Mouse (Mus musculus) lung, embryonic 16.5 days (tissue): ENCODE data around the gene Vwa3b. TPM values are rescaled to one million over a fixed set of nuclear protein-coding genes. Genes with fewer than 3 reads are reported as not detected.

Experiments
- ATAC-seq: fragments of 200-750 bp; cut with Nextera tagmentation; 2 replicates; pipeline ENCODE4 v1.8.0; 2017; ENCODE audit warnings: low read depth, mild to moderate bottlenecking, moderate library complexity
- H3K27ac ChIP-seq: fragments of 300-500 bp; sonication (generic); 2 replicates; pipeline ENCODE4 v1.5.1; 2014; ENCODE audit warnings: mild to moderate bottlenecking, control low read depth, low read length
- H3K27me3 ChIP-seq: fragments of 300-500 bp; sonication (generic); 2 replicates; pipeline ENCODE4 v1.6.1; 2014; ENCODE audit warnings: low read depth, low read length, mixed read lengths; ENCODE audit not compliant: control insufficient read depth, insufficient read depth
- H3K36me3 ChIP-seq: fragments of 300-500 bp; sonication (generic); 2 replicates; pipeline ENCODE4 v1.6.1; 2014; ENCODE audit warnings: low read length; ENCODE audit not compliant: control insufficient read depth, insufficient read depth
- H3K4me1 ChIP-seq: fragments of 300-500 bp; sonication (generic); replicated peaks from 2 replicates; pipeline ENCODE4 v1.6.1; 2014; ENCODE audit warnings: low read length, mixed read lengths; ENCODE audit not compliant: control insufficient read depth, insufficient read depth
- H3K4me2 ChIP-seq: fragments of 300-500 bp; sonication (generic); 2 replicates; pipeline ENCODE4 v1.6.1; 2014; ENCODE audit warnings: low read depth, low read length, control low read depth
- H3K4me3 ChIP-seq: fragments of 300-500 bp; sonication (generic); 2 replicates; pipeline ENCODE4 v1.5.1; 2014; ENCODE audit warnings: mild to moderate bottlenecking, low read length, control low read depth
- H3K9ac ChIP-seq: fragments of 300-500 bp; sonication (generic); 2 replicates; pipeline ENCODE4 v1.6.1; 2014; ENCODE audit warnings: low read length, control low read depth
- H3K9me3 ChIP-seq: fragments of 300-500 bp; sonication (generic); 2 replicates; pipeline ENCODE4 v1.6.1; 2016; ENCODE audit warnings: low read length; ENCODE audit not compliant: control insufficient read depth
- WGBS: fragments of 180-500 bp; shearing (Covaris S2); extraction: QIAGEN DNeasy Blood & Tissue Kit; methylation state at CpG from one replicate; pipeline ENCODE4 v1.1.7; 2014; 5-methylcytosine and 5-hydroxymethylcytosine counted together
- polyA plus RNA-seq: library from polyadenylated mRNA; unstranded; fragments of >200 nt; fragmentation: Nextera tagmentation; extraction: Ambion mirVana; gene quantifications from 2 replicates; pipeline ENCODE4 v1.2.1, GENCODE M21; 2015

Vwa3b gene
- polyA plus RNA-seq, 1 experiment from 2014 or later = 1.1 TPM

- H3K4me2 ChIP-seq = no peak overlapping the region
- H3K9ac ChIP-seq = no peak overlapping the region
- H3K4me3 ChIP-seq = no peak overlapping the region
- ATAC-seq = no peak
- no peak overlapping the region for H3K27ac ChIP-seq
- no peaks in the 10 kb centered on the region for H3K4me1 ChIP-seq
- WGBS = 87% methylated on average over 7 of the region's 7 CpGs
- no peaks in the 10 kb centered on the region for H3K36me3 ChIP-seq
- no peaks in the 10 kb centered on the region for H3K27me3 ChIP-seq
- no peaks in the 10 kb centered on the region for H3K9me3 ChIP-seq
Measured at GRCm38 (mm10) chr1:37075759-37076158, 49.4 kb downstream of the Vwa3b start.

- Histone ChIP-seq H3K27me3 (no peaks in the 10 kb centered on the region), H3K9ac (no peak overlapping the region), H3K4me3 (no peak overlapping the region), H3K4me1 (no peaks in the 10 kb centered on the region), H3K36me3 (no peaks in the 10 kb centered on the region), H3K4me2 (no peak overlapping the region), H3K9me3 (no peaks in the 10 kb centered on the region), H3K27ac (no peak overlapping the region)
- WGBS = 68% methylated on average over 9 of the region's 9 CpGs
- ATAC-seq = no peak
Measured at GRCm38 (mm10) chr1:37077266-37077665, 50.9 kb downstream of the Vwa3b start.

GRCm38 (mm10) chr1:37077955-37078549 is 51.7 kb downstream of the Vwa3b start:
- 69% methylated on average over 14 of the region's 14 CpGs for WGBS
- Histone ChIP-seq H3K9ac (no peak overlapping the region), H3K4me1 (no peaks in the 10 kb centered on the region), H3K4me2 (no peak overlapping the region), H3K36me3 (no peaks in the 10 kb centered on the region), H3K27me3 (no peaks in the 10 kb centered on the region), H3K27ac (no peak overlapping the region), H3K9me3 (no peaks in the 10 kb centered on the region), H3K4me3 (no peak overlapping the region)
- ATAC-seq = no peak

- WGBS = 82% methylated on average over 4 of the region's 4 CpGs
- no peaks in the 10 kb centered on the region for H3K9me3 ChIP-seq
- no peaks in the 10 kb centered on the region for H3K27me3 ChIP-seq
- ATAC-seq = no peak
- no peaks in the 10 kb centered on the region for H3K4me1 ChIP-seq
- H3K27ac ChIP-seq = no peak overlapping the region
- H3K36me3 ChIP-seq = no peaks in the 10 kb centered on the region
- H3K9ac ChIP-seq = no peak overlapping the region
- H3K4me2 ChIP-seq = no peak overlapping the region
- H3K4me3 ChIP-seq = no peak overlapping the region
Measured at GRCm38 (mm10) chr1:37080442-37080841, 54.0 kb downstream of the Vwa3b start.

- Histone ChIP-seq H3K4me2 (no peak overlapping the region), H3K36me3 (no peaks in the 10 kb centered on the region), H3K4me3 (no peak overlapping the region), H3K27me3 (no peaks in the 10 kb centered on the region), H3K4me1 (no peaks in the 10 kb centered on the region), H3K9ac (no peak overlapping the region), H3K27ac (no peak overlapping the region), H3K9me3 (no peaks in the 10 kb centered on the region)
- 72% methylated on average over 12 of the region's 12 CpGs for WGBS
- ATAC-seq = no peak
Measured at GRCm38 (mm10) chr1:37081376-37082214, 55.2 kb downstream of the Vwa3b start.

GRCm38 (mm10) chr1:37082215-37082464 is 55.7 kb downstream of the Vwa3b start:
- Histone ChIP-seq H3K4me2 (no peak overlapping the region), H3K27ac (no peak overlapping the region), H3K4me3 (no peak overlapping the region), H3K9ac (no peak overlapping the region), H3K4me1 (no peaks in the 10 kb centered on the region), H3K36me3 (no peaks in the 10 kb centered on the region), H3K9me3 (no peaks in the 10 kb centered on the region), H3K27me3 (no peaks in the 10 kb centered on the region)
- ATAC-seq = no peak
- 84% methylated on average over 2 of the region's 2 CpGs for WGBS

GRCm38 (mm10) chr1:37084075-37084474 is 57.7 kb downstream of the Vwa3b start:
- no peak for ATAC-seq
- no peaks in the 10 kb centered on the region for H3K27me3 ChIP-seq
- H3K4me2 ChIP-seq = no peak overlapping the region
- H3K9me3 ChIP-seq = no peaks in the 10 kb centered on the region
- 41% methylated on average over 2 of the region's 2 CpGs for WGBS
- no peak overlapping the region for H3K4me3 ChIP-seq
- no peak overlapping the region for H3K27ac ChIP-seq
- H3K4me1 ChIP-seq = no peaks in the 10 kb centered on the region
- H3K36me3 ChIP-seq = no peaks in the 10 kb centered on the region
- H3K9ac ChIP-seq = no peak overlapping the region

GRCm38 (mm10) chr1:37085171-37085570 is 58.8 kb downstream of the Vwa3b start:
- H3K9ac ChIP-seq = no peak overlapping the region
- ATAC-seq = no peak
- H3K27ac ChIP-seq = no peak overlapping the region
- H3K4me1 ChIP-seq = no peaks in the 10 kb centered on the region
- no peaks in the 10 kb centered on the region for H3K27me3 ChIP-seq
- no peak overlapping the region for H3K4me2 ChIP-seq
- H3K36me3 ChIP-seq = no peaks in the 10 kb centered on the region
- no peak overlapping the region for H3K4me3 ChIP-seq
- 61% methylated on average over 7 of the region's 7 CpGs for WGBS
- H3K9me3 ChIP-seq = no peaks in the 10 kb centered on the region

GRCm38 (mm10) chr1:37089191-37089590 is 62.8 kb downstream of the Vwa3b start:
- H3K9me3 ChIP-seq = no peaks in the 10 kb centered on the region
- no peak overlapping the region for H3K9ac ChIP-seq
- H3K27ac ChIP-seq = no peak overlapping the region
- WGBS = 69% methylated on average over 5 of the region's 5 CpGs
- H3K4me3 ChIP-seq = no peak overlapping the region
- H3K27me3 ChIP-seq = no peaks in the 10 kb centered on the region
- no peak overlapping the region for H3K4me2 ChIP-seq
- no peaks in the 10 kb centered on the region for H3K36me3 ChIP-seq
- H3K4me1 ChIP-seq = no peaks in the 10 kb centered on the region
- no peak for ATAC-seq
